Mouse (Mus musculus) induced T-regulatory cell, adult 2 months (primary cell): Measurements from ENCODE around the gene Gm438.
"Not testable (repeated sequence)": the region's sequence is repeated elsewhere in the genome, so short reads cannot be mapped to it uniquely, and the experiment has no call there.

Experiments
- DNase-seq: peaks from one replicate; pipeline ENCODE4 v3.0.0-alpha.2; 2012; ENCODE audit warnings: low read depth

The Gm438 gene

DNA sequence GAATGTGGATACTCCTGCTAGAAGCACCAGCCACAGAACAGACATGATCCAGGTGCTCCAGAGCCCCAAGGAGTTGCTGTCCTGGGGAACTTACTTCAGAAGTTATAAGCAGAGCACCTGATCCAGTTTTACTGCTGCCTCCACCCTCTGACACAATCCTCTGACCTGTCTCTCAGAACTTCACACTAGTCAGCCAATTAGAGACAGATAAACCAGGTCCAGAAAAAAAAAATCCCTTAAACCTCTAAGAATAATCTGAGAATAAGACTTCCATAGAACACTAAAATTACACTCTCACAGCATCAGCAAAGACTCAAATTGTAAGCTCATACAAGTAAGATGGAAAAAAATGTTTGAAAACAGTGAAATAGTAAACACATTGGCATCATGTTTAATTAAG lies at the start of gene Gm438:
TSS of gene Gm438 (minus strand) at position 101 of the 400 bp plus-strand sequence.
- no peak for DNase-seq

DNA sequence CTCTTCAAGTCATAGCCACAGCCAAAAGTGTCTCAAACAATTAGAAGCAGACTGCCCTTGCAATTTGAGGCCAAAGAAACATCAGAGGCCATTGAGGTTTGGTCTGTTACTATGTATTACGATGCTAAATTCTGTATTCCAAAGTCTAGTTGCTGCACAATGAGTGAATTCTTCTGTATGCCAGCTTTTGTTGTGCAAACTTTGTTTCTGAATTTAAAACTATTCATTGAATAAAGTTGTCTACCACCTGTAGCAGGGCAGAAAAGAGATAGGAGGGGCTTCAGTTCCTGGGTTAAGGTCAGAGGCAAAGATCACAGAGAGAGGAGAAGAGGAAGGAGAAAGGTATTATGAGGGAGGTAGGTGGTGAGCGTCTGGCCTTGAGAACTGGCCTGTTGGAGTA lies 38.3 kb upstream of the Gm438 start:
- no peak for DNase-seq

DNA sequence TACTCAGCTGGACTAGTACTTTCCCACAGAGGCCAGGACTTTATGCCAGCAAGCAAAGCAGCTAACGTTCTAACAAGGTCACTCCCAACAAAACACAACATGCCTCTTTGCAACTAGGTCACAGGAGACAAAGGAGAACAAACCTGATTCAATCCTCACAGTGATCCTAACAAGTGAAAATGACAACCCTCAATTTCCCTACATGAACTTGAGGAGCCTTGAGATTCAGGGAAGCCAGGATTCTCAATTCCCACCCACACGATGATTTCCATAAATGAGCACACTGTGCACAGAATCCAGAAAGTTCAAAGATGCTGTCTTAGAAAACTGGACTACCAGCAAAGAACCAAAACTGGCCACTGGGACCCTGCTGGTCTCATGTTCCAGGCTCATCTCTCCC lies 37.6 kb upstream of the Gm438 start:
- no peak for DNase-seq

DNA sequence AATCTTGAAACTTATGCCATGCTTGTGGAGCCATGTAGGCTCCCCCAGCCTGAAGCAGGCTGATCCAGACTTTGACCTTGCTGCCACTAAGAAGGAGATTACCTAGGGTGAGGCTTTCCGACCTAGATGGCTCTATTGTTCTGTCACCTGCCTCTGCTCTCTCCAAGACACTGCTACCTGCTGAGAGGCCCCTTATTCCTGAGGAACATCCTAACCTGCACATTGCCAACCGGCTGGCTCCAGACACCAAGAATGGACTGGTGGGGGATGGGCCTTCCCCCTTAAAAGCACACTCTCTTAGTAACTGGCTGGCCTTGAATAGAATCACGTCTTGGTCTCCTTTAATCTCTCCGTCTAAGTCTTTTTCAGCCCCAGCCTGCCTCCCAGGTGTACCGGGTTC lies 20.8 kb upstream of the Gm438 start:
- not testable (repeated sequence) for DNase-seq

DNA sequence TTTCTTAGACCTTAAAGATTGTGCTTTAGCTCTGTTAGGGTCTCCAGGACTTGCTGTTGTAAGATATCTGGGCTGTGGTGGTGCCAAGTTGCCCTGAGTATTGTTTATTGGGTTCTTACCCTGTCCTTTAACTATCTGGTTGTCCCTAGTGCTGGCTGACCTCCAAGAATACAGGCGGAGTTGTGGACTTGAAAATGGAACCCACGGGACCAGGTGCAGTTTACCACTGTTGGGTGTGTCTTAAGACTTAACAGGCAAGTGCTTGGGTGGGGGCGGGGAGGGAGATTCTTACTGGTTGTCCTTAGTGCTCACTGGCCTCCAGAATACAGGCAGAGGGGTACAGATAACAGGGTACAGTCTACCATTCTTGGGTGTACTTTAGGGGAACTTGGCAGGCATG lies 17.2 kb upstream of the Gm438 start:
- DNase-seq: no peak

DNA sequence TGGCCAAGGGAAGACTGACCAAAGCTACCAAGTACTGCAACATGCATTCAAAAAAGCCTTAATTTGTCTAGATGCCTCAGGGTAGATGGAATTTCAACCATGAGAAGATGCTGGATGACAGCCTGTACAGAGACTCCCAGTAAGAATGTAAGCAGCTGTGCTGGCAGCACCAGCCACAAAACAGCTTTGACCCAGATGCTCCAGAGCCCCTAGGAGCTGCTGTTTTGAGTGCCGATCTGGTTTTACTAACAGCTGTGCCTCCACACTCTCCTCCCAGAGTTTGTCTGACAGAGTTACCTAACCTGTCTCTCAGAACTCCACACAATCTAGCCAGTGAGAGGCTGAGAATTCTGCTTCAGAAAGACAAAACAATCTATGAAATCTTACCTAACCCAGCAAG lies 3.8 kb upstream of the Gm438 start:
- DNase-seq: no peak

DNA sequence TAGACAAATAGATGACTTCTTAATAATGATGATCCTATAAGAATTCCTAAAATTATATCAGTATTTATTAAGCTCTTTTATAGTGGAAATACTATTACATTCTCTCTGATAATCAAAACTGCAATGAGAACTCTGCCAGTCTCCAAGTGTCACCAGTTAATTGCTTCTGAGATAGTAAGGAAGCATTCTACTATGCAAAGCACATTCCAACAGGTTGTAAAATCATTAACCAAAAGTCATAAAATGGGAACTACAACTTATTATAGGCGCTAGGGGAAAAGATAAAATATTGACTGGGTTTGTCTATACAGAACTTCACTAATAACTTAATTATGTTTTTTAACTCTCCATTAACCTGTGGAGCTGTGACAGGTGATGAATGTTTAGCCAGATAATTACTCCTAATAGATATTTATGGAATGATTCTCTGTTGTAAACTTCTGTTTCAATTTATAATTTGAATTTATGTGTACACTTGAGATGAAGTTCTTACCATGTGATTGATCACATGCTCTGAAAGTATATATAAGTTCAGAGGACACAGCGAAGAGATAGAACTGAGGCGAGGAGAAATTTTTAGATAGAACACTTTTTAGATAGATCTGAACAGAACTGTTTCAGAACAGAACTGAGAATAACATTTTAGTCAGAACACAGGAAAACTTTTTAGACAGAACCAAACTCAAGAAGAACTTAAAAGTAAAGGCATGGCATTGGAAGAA lies 3.7 kb downstream of the Gm438 start:
- DNase-seq: no peak

DNA sequence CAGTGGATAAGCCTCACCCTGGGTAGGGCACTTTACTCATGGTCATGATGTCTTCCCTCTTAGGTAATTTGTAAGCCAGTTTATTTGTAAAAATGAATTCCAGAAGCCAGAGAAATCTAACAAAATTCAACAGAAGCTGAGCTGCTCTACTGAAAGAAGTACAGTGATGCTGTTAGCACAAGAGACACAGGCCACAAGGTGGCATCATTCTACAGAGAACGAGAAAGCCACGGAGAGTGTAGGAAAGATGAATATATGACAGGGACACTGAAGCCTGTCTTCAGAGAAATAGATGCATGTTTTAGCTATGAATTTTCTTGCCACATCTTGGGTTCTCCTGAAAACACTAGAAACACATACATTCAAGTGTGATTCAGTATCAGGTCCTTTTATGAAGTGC lies 20.7 kb downstream of the Gm438 start:
- peak; percentile 17 for DNase-seq

DNA sequence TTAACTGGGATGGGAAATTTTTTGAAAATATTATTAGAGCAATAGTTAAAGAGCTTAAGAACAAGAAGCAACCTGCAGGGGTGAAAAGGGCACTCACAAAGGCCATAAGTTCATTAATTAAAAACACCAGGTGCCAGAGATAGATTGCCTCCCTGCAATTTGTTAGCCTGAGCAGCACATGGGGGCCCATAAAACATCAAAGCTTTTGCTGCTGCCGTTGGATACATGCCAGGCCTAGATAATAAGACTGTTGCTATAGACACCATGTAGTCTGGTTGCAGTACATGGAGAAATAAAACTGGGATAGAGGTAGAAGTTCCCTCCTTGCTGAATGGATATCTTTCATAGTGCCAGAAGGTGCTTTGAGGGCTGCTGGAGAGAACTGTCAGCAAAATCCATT lies 37.2 kb downstream of the Gm438 start:
- no peak for DNase-seq
